Mouse (Mus musculus): ENCODE data around the gene Skil.

DNA sequence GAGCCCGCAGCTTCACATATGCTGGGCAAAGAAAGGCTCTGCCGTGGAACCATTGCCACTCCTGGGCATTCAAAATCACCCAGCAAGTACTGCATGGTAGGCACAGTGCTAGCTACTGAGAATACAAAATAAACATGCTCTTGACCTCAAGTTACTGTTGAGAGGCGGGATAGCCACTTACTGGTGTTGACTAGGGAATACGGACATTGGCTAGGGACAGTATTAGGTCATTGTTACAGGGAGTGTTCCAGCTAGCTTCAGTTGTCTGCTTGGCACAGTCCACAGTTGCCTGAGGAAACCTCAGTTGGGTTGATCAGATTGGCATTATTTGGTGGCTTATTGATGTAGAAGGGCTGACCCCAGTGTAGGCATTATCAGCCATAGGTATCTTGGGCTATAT is 12.8 kb downstream of the Skil start:
- TF ChIP-seq UBTF (IDR thresholded peaks at IDR 0.05; ENCODE audit: borderline replicate concordance, insufficient read depth, low read depth, low read length) (no peak), SIN3A (IDR thresholded peaks at IDR 0.05; ENCODE audit: low read length) (no peak), ZNF384 (IDR thresholded peaks at IDR 0.05; ENCODE audit: low read depth, low read length) (no peak), NRF1 (IDR thresholded peaks at IDR 0.05; ENCODE audit: insufficient read depth, low read depth, low read length, poor library complexity, severe bottlenecking) (no peak), ZKSCAN1 (IDR thresholded peaks at IDR 0.05; ENCODE audit: low read depth, low read length) (no peak), CTCF (IDR thresholded peaks at IDR 0.05 in 2 of 3, conservative IDR thresholded peaks at IDR 0.05 in 1 of 3; ENCODE audit: control insufficient read depth in 1 of 3, insufficient read depth in 1 of 3, low read depth in 2 of 3, low read length in 3 of 3, poor library complexity in 1 of 3, severe bottlenecking in 1 of 3) (no peak)
